Mouse (Mus musculus) stomach, postnatal 0 days (tissue): ENCODE results near the gene Lpp.

Source experiments
- CTCF ChIP-seq: IDR thresholded peaks from 2 replicates; pipeline ENCODE4 v1.5.1; 2016; ENCODE audit warnings: antibody characterized with exemption, low read depth, mild to moderate bottlenecking, moderate library complexity
- EP300 ChIP-seq: optimal IDR thresholded peaks from 2 replicates; pipeline ENCODE3; 2016; ENCODE audit warnings: antibody characterized with exemption

DNA sequence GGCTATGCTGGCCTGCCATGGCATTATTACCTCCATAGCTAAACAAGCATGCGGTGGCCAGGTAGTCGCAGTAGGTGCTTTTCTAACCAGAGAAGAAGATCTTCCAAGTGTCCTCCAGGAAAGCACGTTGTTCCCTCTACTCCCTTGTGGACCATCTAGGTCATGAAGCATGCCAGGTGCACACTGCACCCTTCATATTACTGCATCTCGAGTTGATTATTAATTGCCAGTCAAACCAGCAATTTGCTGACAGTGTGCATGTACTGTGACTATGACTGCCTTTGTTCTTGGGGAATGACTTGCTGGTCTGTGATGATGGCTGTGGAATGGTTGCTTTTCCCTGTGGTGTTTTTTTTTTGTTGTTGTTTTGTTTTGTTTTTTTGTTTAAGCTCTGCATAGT, 45.1 kb downstream of the Lpp start:
- TF ChIP-seq CTCF (no peak), EP300 (no peak)
